Mouse (Mus musculus): ENCODE results near the gene Ankrd1.

DNA sequence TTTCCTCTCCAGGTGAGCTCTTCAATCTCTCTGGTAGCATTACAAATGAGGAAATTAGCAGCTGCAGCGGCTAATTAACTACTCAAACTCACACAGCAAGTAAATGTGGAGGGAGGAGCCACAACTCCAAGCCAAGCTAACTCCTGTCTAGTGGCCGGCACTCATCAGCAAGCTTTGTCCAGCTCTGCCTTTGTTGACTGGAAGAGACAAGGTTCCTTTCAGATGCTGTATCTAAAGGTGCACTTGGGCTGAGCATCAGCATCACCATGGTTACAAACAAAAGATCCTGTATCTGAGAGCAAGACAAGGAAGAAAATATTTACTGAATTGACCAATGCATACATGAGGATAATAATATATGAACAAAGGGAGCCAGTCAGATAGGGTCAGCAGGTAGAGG, 10.3 kb upstream of the Ankrd1 start:
- no peak for TF ChIP-seq CTCF (IDR thresholded peaks at IDR 0.05; ENCODE audit: borderline replicate concordance, extremely low read depth, insufficient read depth, insufficient read length)
- TF ChIP-seq POLR2A (IDR thresholded peaks at IDR 0.05; ENCODE audit: borderline replicate concordance, extremely low read depth, insufficient read depth, insufficient read length, poor library complexity, severe bottlenecking), result no peak

Data from brain, embryonic 14.5 days (tissue).